Mouse (Mus musculus) stomach, postnatal 0 days (tissue): ENCODE results near the gene Gfod2.

Experiments used
- CTCF ChIP-seq: IDR thresholded peaks from 2 replicates; pipeline ENCODE4 v1.5.1; 2016; ENCODE audit warnings: antibody characterized with exemption, low read depth, mild to moderate bottlenecking, moderate library complexity
- EP300 ChIP-seq: optimal IDR thresholded peaks from 2 replicates; pipeline ENCODE3; 2016; ENCODE audit warnings: antibody characterized with exemption

DNA sequence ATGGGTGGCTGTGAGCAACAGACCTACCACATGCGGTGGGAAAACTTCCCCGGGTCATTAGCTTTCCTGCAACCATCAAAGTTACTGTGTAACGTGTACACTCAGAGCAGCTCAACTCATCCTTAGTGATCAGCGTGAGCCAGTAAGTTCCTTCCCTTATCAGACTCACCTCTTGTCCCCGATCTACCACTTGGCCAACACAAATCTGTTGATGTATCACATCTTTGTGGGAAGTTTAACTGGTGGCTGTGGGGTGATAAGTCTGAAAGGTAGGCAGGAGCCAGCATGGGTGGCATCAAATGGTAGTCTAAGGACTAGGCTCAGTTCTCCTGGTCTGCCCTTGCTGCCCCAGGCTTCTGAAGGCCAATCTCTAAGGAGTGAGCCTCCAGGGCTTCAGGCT lies 26.3 kb downstream of the Gfod2 start:
- no peak for TF ChIP-seq CTCF
- no peak for TF ChIP-seq EP300
